Mouse (Mus musculus): ENCODE data around the gene Pold3.

Pold3 gene

GRCm38 (mm10) chr7:100121376-100121789, at the start of gene Pold3:
Pold3 (minus strand) TSS chr7:100121565.
- peak; percentile 99 for DNase-seq

GRCm38 (mm10) chr7:100170756-100171155, 49.4 kb upstream of the Pold3 start:
- no peak for DNase-seq

- DNase-seq = no peak
These were observed 47.3 kb upstream of the Pold3 start for GRCm38 (mm10) chr7:100168654-100169053.

GRCm38 (mm10) chr7:100163506-100163905, 42.1 kb upstream of the Pold3 start:
- DNase-seq = no peak

GRCm38 (mm10) chr7:100160006-100160405, 38.6 kb upstream of the Pold3 start:
- DNase-seq = no peak

GRCm38 (mm10) chr7:100159105-100159841, 37.9 kb upstream of the Pold3 start, which contains the start of gene Lipt2:
Lipt2 (plus strand) TSS chr7:100159277.
- peak; percentile 90 for DNase-seq

- peak; percentile 6 for DNase-seq
These were observed 36.3 kb upstream of the Pold3 start for GRCm38 (mm10) chr7:100157669-100158068.

GRCm38 (mm10) chr7:100150626-100151025, 29.3 kb upstream of the Pold3 start:
- DNase-seq = no peak

GRCm38 (mm10) chr7:100150086-100150485, 28.7 kb upstream of the Pold3 start:
- DNase-seq = no peak

GRCm38 (mm10) chr7:100148586-100148985, 27.2 kb upstream of the Pold3 start:
- DNase-seq = peak; percentile 3

GRCm38 (mm10) chr7:100140591-100140990, 19.2 kb upstream of the Pold3 start:
- DNase-seq = no peak

GRCm38 (mm10) chr7:100138075-100138474, 16.7 kb upstream of the Pold3 start:
- no peak for DNase-seq

GRCm38 (mm10) chr7:100137038-100137437, 15.7 kb upstream of the Pold3 start:
- no peak for DNase-seq

- no peak for DNase-seq
These were observed 11.0 kb upstream of the Pold3 start for GRCm38 (mm10) chr7:100132379-100132778.

- no peak for DNase-seq
These were observed 9.2 kb upstream of the Pold3 start for GRCm38 (mm10) chr7:100130592-100130991.

GRCm38 (mm10) chr7:100128262-100129041, 7.1 kb upstream of the Pold3 start:
- no peak for DNase-seq

GRCm38 (mm10) chr7:100126514-100126913, 5.1 kb upstream of the Pold3 start:
- no peak for DNase-seq

- no peak for DNase-seq
These were observed 3.8 kb upstream of the Pold3 start for GRCm38 (mm10) chr7:100125166-100125565.

- DNase-seq = no peak
These were observed 2.8 kb upstream of the Pold3 start for GRCm38 (mm10) chr7:100124211-100124610.

GRCm38 (mm10) chr7:100123486-100123885, 2.1 kb upstream of the Pold3 start:
- DNase-seq = no peak

- DNase-seq = no peak
These were observed 539 bp downstream of the Pold3 start for GRCm38 (mm10) chr7:100120791-100121261.

- DNase-seq = no peak
These were observed 7.1 kb downstream of the Pold3 start for GRCm38 (mm10) chr7:100114279-100114678.

- DNase-seq = no peak
These were observed 7.5 kb downstream of the Pold3 start for GRCm38 (mm10) chr7:100113821-100114220.

- DNase-seq = no peak
These were observed 9.9 kb downstream of the Pold3 start for GRCm38 (mm10) chr7:100111506-100111905.

Data from cerebellum, adult 8-10 months (tissue).